Mouse (Mus musculus) B cell, adult (primary cell): ENCODE results near the gene Sgpl1. TPM values are rescaled to one million over a fixed set of nuclear protein-coding genes. Genes with fewer than 3 reads are reported as not detected.

Experiments
- total RNA-seq: library from RNA; stranded (reverse); gene quantifications from 4 replicates; pipeline ENCODE4 v1.2.4, GENCODE M21; 2023; ENCODE audit not compliant: inconsistent age

The Sgpl1 gene
- total RNA-seq: 92.9 to 98.9 TPM (median 95.0 TPM) in 4 replicates

DNA sequence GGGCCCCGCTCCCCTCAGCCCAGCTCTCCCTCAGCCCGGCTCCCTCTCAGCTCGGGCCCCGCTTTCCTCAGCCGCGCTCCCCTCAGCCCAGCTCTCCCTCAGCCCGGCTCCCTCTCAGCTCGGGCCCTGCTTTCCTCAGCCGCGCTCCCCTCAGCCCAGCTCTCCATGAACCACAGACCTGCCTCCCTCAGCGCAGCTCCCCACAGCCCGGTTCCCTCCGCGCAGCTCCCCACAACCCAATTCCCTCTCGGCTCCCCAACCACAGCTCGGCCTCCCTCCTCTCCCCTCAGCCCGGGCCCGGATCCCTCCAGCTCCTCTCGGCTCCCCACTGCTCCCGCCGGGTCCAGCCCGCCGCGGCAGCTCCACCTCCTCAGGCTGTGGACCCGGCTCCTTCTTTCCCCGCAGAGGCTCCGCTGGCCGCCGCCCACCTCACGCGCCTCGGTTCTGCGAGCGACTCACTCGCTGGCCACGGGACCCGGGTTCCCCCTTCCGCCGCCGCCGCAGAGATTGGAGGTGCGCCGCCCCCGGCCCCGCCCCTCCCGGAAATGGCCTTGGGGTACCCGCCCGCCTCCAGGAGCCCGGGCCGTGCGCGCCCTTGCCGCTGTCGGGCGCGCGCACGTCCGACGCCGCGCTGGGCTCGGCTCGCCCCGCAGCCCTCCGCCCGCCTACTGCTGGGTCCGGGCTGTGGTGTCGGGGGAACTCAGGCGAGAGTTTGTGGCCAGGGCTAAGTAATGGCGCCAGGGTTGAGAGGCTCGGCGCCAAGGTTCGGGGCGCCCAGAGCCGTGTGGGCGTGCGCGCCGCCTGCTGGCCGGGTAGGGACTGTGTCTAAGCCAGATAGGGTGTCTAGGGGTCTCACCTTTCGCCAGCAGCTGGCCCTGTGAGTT, at the start of gene Sgpl1:
TSS of gene Sgpl1 (minus strand) at position 547 of the 884 bp plus-strand sequence.

GRCm38 (mm10) chr10:61171654-61172053, 24.2 kb upstream of the Sgpl1 start, which contains the start of gene Tbata:
Gene Tbata, plus strand, starts transcription at chr10:61171954.

GRCm38 (mm10) chr10:61089170-61090142, 58.0 kb downstream of the Sgpl1 start, which contains the start of gene Pcbd1:
Gene Pcbd1, plus strand, starts transcription at chr10:61089331.

Other genes with a start within 250 kb of the Sgpl1 start
- not detected in 4 replicates for gene Pcbd1, start 58.4 kb downstream of the Sgpl1 start, total RNA-seq
- gene Tbata, start 24.3 kb upstream of the Sgpl1 start, total RNA-seq: not detected in 4 replicates
- 0.12 to 0.32 TPM (median 0.28 TPM) in 4 replicates for gene Adamts14, start 125.7 kb upstream of the Sgpl1 start, total RNA-seq
- gene Prf1, start 150.1 kb upstream of the Sgpl1 start, total RNA-seq: 12.6 to 18.8 TPM (median 17.1 TPM) in 4 replicates
- gene Pald1, start 235.8 kb upstream of the Sgpl1 start, total RNA-seq: 0.64 to 2.1 TPM (median 1.3 TPM) in 4 replicates